Mouse (Mus musculus): ENCODE data around the gene Mtus2. TPM values are rescaled to one million over a fixed set of nuclear protein-coding genes. Genes with fewer than 3 reads are reported as not detected.
"Not testable (repeated sequence)": the region's sequence is repeated elsewhere in the genome, so short reads cannot be mapped to it uniquely, and the experiment has no call there.

The Mtus2 gene
- not detected in 2 replicates for total RNA-seq (2015; ENCODE audit: low replicate concordance)
- total RNA-seq (2017; ENCODE audit: low replicate concordance), result 0.30 TPM in 1 of 2 replicates, not detected in the other

DNA sequence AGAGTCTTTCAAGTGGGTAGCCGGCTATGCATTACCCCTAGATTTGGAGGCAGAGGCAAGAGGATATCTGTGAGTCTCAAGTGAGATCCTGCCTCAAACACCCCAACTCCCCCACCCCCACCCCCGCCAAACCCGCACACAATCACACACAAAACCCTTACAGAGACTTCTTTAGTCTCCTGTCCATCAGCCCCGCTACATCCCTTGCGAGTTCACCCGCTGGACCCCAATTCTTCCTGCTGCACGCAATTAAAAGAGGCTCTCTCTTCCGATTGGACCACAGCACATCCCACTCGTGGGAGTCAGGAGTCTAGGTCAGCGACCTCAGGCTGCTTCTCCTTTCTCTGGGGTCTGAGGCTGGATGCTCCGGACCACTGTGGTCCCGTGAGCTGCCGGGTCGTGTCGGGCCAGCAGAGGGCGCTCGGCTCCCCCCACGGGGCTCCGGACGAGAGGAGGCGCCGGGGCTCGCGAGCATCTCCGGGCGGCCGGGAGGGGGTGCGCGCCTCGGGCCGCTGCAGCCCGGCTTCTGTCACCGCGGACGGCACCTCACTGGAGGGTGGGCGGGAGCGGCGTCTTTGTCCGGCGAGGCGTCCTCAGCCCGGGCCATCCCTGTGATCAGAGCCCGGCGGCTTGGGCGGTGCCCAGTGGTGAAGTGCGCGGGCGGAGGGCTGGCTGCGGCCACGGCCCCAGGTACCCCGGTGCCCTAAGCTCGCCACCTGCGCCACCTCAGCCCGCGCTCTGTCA lies at the start of gene Mtus2:
Gene Mtus2 (plus strand): TSS at position 500 of the 744 bp plus-strand sequence.
- 0 out of 2 replicates have a peak, but pooled peaks have one; percentile 34 for ATAC-seq (replicated peaks; ENCODE audit: low FRiP score, poor library complexity, severe bottlenecking)

DNA sequence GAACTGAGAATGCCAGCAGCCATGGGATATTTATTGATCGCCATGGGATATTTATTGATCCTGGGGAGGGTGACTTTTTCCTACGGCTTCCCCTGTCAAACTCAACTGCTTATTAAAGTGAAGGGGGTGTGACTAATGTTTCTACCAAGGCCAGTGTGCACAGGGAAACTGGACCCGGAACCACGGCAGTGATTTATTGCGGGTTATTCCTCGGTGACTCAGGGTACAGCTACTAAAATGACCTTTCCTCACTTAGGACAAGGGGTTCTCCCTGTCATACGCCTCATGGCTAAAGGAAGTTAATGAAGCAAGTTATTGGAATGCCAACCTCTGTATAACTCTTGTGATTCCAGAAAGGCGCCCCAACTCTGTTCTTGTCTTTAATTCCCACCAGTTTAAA lies 49.3 kb upstream of the Mtus2 start:
- no peak for ATAC-seq (replicated peaks; ENCODE audit: low FRiP score, poor library complexity, severe bottlenecking)

DNA sequence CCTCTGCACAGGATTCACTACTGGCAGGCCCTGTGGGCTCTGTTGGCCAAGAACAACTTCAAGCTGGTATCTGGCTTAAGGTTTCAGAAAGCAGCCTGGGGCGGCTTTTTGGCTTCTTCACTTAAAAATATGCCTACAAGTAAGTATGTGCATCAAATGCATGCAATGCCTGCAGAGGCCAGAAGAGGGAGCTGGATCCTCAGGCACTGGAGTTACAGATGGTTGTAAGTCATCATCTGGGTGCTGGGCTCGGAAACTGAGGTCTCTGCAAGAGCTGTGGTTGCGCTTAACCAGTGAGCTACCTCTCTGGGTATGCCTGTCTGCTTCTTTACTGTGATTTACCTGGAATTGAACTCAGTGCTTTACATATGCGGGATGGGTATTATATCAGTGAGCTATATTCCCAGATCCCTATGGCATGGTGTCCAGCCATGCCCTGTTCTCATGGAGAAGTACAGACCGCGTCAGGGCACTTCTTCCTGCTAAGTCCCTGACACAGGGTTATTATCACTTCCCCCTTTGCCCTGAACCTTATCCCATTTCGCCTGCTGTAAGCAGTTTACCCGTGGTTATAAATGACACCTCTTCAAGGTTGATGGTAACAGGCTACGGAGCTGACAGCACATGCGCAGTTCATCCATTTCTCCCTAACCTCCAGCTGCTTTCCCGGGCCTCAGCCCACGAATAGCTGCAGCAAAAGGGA lies 46.2 kb upstream of the Mtus2 start:
- no peak for ATAC-seq (replicated peaks; ENCODE audit: low FRiP score, poor library complexity, severe bottlenecking)

DNA sequence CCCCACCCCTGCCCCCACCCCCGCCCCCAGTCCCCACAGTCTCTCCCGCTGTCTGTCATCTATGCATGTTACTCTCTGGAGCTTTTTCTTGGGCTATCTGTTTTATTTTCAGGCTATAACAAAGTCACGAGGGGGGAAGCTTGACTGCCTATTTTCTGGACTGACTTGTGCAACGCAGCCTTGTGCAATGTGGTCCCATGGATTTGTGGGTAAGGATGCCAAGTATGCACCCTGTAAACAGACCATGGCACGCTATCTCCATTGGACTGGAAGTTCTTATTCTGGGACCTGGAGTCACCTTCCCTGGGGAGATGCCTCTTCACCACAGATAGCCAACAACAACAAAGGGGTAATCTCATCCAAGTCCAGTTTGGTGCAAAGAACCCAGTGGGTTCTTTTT lies 45.4 kb upstream of the Mtus2 start:
- no peak for ATAC-seq (replicated peaks; ENCODE audit: low FRiP score, poor library complexity, severe bottlenecking)

DNA sequence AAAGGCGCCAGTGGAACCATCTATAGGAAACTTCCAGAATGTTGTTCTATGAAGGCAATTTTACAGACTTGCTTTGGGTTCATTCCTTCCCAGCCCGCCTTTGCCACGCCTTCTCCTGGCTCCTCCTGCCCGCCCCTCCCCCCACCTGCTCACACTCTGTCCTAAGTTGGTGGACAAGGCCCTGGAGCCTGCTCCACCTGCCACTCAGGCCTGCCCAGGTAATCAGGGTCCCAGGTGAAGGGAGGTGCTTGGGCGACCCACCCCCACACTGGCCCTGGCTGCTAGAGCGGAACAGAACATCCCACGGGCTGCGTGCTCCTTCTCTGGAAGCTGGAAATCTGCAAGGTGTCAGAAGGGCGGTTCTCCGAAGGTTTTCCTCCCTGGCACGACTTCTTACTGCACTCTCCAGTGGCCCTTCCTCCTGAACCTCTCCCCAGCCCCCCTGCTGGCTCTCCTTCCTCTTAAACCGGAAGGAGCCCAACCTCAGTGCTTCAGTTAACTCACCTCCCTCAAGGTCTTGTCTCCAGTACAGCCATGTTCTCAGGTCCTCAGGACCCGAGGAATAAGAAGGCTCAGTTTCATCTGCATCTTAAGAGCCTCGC lies 43.8 kb upstream of the Mtus2 start:
- no peak; the same call in 1 of the 2 replicates for ATAC-seq (replicated peaks; ENCODE audit: low FRiP score, poor library complexity, severe bottlenecking)

DNA sequence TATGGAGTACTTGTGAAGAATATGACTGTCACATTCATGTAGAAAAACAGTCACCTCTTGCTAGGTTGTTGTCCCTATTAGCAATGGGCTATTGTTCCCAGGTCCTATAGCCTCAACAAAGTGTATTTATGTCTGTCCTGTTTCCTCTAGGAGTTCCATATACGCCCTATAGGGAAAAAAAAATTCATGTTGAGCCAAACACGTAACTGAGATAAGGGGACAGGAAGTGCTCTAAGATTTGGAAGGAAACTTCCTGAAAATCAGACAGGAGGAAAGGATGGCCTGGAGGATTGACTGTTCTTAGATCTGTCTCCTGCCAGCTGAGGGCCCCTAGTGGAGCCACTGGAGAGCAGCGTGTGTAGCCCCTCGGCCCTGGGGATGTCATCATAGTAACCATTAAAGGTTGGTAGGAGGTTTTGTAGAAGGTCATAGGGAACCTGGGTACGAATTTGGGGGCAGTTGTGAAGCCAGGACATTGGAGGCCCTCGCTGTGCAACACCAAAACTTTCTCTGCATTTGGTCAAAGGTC lies 42.0 kb upstream of the Mtus2 start:
- ATAC-seq (replicated peaks; ENCODE audit: low FRiP score, poor library complexity, severe bottlenecking), result no peak

GRCm38 (mm10) chr5:147916171-147916570 lies 40.9 kb upstream of the Mtus2 start:
- ATAC-seq (replicated peaks; ENCODE audit: low FRiP score, poor library complexity, severe bottlenecking), result no peak

DNA sequence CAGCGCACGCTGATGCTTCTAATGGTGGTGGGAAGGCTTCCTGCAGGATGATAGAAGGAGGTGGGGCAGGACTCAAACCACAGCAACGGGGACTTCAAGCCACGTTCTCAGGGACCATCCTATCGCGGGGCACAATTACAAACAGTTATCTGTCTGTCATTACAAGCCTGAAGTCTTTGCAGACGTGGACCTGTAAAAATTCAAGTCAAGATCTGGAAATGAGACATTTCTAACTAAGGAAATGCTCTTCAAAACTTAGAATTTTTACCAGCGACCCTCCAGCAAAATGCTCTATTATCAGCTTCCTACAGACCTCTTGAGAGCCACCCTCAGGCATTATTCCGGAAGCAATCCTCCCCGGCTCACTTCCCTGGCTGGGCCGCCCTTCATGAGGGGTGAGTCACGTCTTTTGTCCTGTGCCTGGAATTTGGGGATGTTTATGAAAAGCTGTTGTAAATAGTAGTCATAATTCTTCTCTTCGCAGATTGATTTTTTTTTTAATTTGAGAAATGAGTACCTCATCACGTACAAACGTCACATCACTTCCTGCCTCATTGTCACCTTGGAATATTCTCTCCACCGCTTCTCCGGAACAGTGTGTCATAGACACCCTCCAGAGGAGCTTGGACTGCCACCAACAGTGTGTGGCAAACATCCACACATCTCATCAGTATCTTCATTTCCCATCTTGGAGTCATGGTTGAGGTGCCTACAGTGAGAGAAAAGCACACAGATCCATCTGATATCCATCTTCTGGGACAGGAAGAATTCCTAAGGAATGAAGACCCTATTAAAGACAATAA lies 38.9 kb upstream of the Mtus2 start:
- no peak for ATAC-seq (replicated peaks; ENCODE audit: low FRiP score, poor library complexity, severe bottlenecking)

GRCm38 (mm10) chr5:147924621-147925020 lies 32.5 kb upstream of the Mtus2 start:
- ATAC-seq (replicated peaks; ENCODE audit: low FRiP score, poor library complexity, severe bottlenecking), result no peak

GRCm38 (mm10) chr5:147925935-147926604 lies 31.1 kb upstream of the Mtus2 start:
- ATAC-seq (replicated peaks; ENCODE audit: low FRiP score, poor library complexity, severe bottlenecking), result no peak

GRCm38 (mm10) chr5:147928668-147929497 lies 28.2 kb upstream of the Mtus2 start:
- ATAC-seq (replicated peaks; ENCODE audit: low FRiP score, poor library complexity, severe bottlenecking), result no peak

- ATAC-seq (replicated peaks; ENCODE audit: low FRiP score, poor library complexity, severe bottlenecking), result no peak
These were observed 22.0 kb upstream of the Mtus2 start for GRCm38 (mm10) chr5:147935096-147935495.

DNA sequence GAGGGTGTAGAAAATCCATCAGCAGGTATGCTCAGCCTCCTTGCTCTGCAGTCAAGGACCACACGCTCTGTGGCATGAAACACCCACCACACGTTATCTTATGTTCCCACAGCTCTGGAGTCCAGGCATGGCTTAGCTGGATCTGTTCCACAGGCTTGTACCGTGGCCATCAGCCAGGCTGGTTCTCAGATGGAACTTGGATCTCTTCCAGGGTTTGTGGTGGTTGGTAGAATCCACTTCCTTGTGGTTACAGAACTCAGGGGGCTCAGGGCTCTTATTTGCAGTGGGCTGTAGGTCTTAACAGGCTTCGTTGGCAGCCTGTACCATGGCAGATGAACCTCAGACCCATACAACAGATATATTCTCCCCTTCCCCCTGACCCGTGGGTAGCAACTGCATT lies 17.9 kb upstream of the Mtus2 start:
- no peak for ATAC-seq (replicated peaks; ENCODE audit: low FRiP score, poor library complexity, severe bottlenecking)

DNA sequence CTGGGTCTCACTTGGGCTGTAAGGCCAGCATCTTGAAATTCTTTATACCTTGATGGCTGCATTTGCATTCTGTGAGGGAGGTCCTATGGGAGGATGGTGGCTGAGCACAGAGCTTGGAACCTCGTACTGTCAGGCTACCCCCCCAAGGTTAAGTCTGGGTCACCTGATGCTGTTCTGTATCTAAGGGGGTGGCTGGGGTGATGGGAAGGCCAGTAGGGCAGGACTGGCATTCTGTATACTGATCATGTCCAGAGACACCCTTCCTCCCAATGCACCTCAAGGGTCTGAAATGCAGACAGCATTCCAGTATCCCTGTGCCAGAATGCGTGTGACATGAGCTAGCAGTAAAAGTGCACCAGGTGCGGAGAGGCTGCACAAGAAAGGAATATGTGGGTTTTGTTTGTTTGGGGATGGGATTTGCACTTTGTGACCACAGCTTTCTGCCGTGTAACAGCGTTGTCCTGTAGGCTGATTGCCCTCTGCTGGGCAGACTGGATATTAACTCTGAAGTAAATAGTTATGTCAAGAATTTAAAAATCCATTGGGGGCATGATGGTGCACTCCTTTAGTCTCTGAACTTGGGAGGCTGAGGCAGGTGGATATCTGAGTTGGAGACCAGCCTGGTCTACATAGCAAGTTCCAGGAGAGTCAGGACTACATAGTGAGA lies 12.0 kb upstream of the Mtus2 start:
- no peak for ATAC-seq (replicated peaks; ENCODE audit: low FRiP score, poor library complexity, severe bottlenecking)

- ATAC-seq (replicated peaks; ENCODE audit: low FRiP score, poor library complexity, severe bottlenecking), result no peak
These were observed 7.2 kb upstream of the Mtus2 start for GRCm38 (mm10) chr5:147949881-147950280.

DNA sequence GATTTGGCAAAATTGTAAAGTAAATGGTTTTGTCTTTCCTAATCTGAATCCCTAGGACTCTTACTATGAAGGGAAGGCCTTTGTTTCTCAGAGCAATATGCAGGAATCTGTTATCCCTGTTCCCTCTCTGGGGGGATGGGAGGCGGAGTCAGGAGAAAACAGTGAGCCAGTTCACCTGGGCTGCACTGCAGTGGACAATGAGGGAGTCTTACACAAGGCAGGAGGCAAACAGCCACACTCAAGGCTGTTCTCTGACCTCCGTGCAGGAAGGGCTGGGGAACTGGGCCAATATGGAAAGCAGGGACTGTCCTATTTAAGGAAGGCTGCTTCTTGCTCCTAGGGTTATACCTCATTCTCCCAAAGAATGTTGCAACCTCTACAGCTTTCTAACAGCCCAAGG lies 5.4 kb upstream of the Mtus2 start:
- ATAC-seq (replicated peaks; ENCODE audit: low FRiP score, poor library complexity, severe bottlenecking), result no peak

DNA sequence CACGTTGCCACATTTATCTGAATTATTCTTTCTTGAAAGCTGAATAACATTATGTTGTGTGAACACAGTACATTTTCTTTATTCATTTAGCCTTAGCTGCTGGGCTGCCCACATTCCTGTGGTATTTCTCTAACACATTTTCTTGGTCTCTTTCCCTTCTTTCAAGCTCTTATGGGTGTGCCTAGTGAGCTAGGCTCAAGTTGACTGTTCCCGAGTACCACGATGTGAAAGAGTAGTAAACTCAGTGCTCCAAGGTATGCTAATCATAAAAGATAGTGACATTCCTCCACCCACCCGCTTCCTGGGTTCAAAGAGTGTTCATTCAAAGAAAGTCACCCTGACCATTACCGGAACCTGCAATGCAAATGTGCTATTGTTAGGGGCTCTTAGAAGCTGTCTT lies 3.9 kb upstream of the Mtus2 start:
- ATAC-seq (replicated peaks; ENCODE audit: low FRiP score, poor library complexity, severe bottlenecking), result not testable (repeated sequence)

- ATAC-seq (replicated peaks; ENCODE audit: low FRiP score, poor library complexity, severe bottlenecking), result no peak
These were observed 1.4 kb upstream of the Mtus2 start for GRCm38 (mm10) chr5:147955671-147956070.
